Mouse (Mus musculus) adrenal gland, postnatal 25 days (tissue): Measurements from ENCODE around the gene Prkce. TPM values are rescaled to one million over a fixed set of nuclear protein-coding genes. Genes with fewer than 3 reads are reported as not detected.

Experiments
- DNase-seq: peaks from one replicate; pipeline ENCODE4 v3.0.0; 2021; ENCODE audit warnings: mixed read lengths
- total RNA-seq: library from RNA; stranded (reverse); gene quantifications from 2 replicates; pipeline ENCODE4 v1.2.3, GENCODE M21; 2021

Gene Prkce
- total RNA-seq, 1 experiment from 2014 or later, result 25.8 TPM

DNA sequence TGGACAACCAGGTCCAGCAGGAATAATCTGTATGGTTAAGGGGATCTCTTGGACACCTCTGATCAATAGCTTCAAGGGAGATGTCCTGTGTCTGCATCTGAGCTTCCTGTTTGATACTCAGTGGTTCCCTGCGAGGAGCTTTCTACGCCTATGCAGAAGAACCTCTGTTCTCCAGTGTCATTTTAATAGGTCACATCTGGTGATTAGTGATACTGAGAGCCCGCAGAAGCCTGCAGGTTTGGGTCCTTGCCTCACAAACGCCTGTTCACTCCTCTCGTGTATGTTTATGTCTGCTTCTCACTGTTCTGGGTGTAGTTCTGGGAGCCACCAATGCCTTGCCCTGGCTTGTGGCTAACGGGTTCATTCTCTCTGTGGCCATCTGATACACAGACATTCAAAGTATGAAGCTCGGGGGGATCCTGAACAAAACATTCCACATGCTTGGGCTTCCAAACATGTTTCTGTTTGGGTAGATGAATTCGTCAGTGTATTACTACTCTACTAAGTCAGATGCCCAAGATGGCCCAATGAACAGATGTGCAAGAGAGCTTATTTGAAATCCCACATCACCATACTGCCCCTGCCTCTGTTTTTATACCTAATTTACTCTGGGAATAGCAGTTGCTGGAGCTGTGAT lies 202.6 kb downstream of the Prkce start:
- no peak for DNase-seq

DNA sequence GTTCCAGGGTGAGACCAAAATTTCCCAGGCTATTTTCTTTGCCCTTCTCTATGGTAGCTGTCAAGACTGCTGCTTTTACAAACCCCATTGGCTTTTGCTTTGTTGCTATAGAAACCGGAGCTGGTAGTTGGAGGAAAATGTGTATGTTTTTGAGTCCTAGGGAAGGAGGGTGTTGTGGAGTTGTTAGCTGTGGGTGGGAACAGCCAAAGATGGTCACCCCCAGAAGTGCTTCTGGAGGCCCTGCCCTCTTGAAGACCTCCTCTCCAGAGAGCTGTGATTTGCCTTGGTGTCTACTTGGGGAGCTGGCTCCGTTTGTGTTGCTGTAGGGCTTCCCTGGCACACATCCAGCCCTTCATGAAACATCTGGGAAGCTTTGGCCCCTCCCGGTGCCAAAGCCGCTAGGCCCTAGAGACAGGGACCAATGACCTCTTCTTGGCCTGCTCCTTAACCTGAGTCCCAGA lies 203.5 kb downstream of the Prkce start:
- DNase-seq, result peak; percentile 35

DNA sequence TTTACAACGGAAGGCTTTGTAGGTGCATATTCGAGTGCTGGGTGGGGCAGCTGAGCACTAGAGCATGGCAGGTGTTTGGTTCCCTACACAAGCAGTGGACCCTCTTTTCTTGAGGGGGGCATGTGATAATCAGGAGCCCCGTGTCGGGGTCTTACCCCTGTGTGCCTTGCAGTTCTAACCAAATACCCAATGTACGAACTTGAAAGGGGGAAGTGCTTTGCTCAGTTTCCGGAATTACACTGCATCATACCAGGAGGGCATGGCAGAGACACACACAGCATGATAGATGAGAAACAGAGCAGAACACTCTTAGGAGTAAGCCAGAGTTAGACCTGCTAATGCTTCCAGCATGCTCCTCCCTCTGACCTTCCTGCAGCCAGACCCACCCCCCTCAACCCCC lies 208.8 kb downstream of the Prkce start:
- no peak for DNase-seq

DNA sequence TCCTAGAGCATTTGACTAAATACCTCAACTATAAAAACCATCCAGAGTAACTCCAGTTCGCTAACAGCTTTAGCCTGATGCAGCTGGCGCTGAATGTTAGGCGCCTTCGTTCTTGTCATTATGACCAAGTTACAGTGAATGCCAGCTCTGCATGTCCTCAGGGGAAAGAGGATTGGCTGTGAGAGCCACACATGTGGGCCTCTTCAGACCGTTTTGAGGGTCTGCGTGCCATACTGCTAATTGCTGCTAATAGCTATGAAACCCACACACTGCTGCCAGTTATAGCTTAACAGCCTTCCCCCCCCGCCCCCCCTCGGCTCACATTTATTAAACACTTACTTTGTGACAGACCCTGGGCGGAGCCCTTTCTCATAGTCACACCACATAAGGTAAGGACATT lies 210.3 kb downstream of the Prkce start:
- DNase-seq, result no peak

DNA sequence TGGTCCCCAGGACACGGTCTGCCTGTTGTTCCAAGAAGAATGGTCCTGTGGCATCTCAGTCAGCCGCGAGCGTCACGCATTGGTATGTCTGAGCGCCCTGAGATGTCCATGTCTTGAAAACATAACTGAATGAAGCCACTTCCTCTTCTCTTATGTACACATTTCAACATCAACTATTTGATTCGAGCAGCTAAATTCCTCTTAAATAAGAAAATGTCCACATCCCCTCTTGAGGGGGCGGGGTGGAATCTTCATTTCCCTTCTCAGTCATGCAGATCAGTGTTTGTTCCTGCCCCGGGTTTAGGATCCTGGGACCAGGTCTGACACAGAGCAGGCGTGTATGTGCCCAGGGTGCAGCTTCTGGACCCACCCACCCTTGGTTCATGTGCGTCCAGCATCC lies 211.0 kb downstream of the Prkce start:
- DNase-seq, result no peak

DNA sequence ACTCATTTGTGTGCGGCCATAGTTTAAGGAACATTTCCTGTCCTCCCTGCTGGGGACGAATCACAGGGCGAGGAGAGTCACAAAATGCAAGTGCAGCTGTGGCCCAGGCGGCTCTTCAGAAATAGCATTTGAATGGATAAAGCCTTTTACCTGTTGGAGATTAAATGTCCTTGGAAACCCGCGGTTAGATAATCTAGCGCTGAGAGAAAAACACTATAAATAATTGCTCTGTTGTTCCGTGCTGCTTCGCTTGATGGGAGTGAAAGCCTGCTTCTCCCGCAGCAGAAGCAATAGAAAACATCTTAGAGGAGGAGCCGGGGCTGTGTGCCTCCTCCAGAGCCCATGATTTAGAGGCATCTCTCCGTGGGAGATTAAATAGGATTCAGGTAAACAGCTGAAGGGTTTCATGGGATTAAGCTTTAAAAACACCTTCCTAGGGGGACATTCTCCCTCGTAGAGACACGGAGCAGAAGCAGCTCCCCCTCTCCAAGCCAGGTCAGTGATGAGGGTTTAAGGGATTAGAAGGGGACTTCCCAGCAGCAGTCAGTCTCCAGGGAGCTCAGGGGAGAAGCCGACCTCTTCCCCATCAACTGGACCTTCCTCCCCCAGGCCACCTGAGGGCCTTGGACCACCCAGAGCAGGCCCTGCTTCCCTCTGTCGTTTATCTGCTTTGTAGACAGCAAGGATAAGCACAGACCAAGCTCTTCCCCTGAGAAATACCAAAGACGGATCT lies 212.0 kb downstream of the Prkce start:
- no peak for DNase-seq

DNA sequence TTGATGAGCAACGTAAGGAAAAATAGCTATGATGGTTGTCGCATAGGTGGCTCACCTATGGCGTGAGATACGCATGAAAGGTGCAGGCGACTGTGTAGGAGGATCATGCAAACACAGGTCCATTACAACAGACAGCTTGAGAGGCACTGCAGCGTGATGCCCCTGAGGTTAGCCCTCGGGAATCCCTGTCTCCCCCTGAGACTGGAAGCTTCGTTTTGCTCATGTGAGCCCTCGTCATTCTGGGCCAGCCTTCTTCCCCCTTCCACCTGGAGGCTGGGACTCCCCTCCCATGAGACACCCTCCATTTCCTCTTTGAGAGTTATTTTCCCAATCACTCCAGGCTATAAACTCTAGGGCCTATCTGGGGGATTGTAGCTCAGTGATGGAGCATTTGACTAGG lies 213.9 kb downstream of the Prkce start:
- DNase-seq, result no peak

DNA sequence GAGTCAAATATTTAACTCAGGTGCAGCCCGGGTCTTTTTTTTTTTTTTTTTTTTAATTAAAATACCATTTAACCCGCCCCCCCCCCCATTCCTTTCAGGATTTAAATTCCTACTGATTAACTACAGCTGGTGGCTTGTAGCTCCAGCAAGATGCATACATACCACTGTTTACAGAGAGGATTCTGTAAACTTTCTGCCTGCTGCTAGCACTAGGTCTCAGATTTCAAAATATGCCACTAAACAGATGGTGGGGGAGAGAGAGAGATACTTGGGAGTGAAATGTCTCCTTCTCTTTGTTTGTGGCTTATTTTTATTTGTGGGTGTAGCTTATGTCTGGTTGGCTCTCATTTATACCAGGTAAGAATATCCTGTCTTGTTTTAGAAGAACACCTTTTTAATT lies 215.3 kb downstream of the Prkce start:
- no peak for DNase-seq

DNA sequence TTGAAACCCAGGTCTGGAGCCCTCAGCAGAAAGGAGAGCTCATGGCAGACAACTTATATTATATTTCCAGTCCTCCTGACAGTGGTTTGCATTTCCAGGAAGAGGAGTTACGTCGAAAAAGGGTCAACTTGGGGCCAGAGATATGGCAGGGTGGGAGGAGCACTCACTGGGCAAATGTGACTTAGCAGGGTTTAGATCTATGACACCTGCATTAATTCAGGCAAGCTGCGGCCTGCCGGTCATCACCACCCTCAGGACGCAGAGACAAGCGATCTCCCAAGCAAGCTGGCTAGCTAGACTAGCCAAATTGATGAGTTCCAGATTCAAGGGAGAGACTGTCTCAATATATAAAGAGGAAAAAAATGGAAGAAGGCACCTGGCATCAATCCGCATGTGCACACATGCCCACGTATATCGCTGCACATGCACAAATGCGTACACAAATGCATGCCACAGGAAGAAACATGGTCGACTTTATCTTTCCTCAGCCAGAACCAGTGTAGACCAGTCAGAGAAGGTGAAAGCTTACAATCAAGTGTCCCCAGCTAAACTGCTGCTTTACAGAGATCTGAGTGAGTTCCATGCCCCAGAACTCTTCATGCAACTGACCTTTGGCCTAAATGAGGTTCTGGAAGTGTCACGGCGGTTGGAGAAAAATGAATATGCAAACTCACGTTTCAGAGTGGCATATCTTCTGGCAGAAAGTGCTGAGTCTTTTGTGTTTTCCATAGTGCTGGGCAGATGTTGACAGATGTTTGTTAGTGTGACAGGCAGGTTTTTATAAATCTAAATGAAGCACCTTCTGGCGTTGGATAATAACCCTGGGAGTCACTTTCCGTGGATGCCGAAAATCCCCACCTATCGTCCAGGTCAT lies 216.4 kb downstream of the Prkce start:
- no peak for DNase-seq

DNA sequence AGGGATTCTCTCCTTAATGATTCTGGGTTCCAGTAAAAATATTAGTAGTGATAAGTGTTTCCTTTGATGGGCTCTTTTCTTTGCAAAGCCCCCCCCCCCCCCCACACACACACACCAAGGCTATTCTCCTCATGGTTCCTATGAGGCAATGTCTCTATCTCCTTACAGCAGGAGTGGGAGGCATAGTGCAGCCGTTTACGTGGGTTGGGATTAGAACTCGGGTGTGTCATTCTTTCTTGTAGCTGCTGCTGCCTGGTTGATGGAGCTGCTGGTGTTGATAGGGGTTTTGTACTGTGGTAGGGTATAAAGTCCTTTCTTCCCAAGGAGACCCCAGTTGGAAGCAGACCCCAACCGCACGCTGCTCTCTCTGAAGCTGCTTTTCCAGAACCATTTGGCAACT lies 224.9 kb downstream of the Prkce start:
- DNase-seq, result no peak

DNA sequence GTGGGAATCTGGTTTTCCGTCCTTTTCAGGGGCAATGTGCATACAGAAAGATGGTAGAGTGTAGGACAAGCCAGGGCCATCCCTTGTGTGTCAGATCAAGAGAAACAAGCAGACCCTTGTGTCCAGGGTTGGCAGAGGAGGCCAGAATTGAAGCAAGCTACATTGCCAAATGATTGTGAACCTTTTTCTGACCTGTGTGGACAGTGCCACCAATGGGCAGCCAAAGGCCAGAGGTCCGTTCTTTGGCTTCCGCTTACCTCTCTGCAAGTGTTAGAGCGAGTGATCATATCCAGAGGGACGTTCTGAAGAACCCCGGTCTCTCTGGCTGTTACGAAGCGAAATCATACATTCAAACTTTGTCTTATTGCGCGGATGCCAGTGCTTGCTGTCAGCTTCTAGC lies 225.6 kb downstream of the Prkce start:
- no peak for DNase-seq

DNA sequence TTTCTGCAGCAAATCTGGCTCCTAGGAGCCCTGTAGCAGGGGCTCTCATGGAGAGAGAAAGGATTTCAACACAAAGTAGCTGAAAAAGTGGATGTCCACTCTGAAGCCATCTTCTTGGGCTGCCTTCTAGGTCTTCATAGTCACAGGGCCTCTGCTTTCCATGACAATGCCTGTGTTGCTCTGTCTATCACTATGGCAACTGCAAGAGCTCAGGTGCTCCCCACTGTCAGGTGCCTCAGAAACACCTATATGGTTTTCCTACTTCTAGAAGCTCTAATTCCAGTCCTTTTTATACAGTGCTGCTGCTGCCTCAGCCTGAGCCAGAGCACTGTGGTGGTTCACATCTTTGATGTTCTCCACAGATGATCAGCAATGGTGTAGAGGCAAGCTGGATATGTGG lies 229.5 kb downstream of the Prkce start:
- no peak for DNase-seq

DNA sequence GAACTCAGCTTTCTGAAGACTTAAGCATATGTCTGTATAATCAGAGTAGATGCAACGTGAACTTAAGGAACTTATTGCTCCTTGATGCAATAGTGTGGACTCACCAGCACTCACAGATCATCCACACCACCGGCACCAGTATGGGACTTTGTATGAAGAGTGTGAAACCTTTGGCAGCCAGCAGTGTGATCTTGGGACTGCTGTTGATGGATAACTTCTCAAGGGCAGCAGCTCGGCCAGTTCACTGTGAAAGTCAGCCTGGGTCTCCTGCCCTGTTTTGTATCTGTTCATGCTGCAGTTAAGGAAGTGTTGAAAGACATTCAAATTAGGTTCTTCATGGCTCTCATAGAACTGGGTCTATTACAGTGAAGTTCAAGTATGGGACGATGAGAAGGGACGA lies 230.1 kb downstream of the Prkce start:
- DNase-seq, result no peak

DNA sequence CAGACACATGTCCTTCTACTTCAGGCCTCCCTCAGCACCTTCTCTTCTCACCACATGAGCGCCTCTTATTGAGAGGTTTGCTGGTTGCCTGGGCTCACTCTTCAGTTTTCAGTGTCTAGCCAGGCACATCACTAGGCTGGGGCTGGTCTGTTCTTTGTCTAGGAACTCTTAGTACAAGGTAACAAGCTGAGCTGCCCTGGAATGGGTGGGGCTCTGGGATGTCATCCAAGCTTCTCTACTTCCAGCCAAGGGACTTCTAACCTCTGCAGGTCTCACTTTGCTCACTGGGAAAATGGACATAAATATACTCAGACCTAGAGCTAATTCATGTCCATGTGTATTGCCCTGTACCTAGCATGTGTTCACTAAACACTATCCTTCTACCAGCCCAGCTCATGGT lies 230.6 kb downstream of the Prkce start:
- no peak for DNase-seq

DNA sequence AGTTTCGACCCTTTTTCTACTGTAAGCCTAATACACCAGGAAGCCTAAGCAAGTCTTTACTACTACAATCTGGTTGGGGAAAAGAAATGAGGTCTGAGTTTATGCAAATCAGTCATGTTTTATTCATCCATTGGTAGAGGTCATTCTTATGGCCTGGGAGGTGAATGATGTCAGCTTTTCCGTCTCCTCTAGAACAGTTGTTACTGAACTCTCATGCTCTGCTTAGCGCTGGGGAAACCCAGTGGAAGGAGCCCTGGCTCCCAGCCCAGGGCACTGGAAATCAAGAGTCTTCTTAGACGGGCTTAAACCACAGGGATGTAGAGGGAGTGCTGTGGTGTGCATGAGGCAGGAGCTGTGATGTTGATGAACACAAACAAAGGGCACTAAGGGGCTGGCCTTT lies 232.4 kb downstream of the Prkce start:
- DNase-seq, result no peak

DNA sequence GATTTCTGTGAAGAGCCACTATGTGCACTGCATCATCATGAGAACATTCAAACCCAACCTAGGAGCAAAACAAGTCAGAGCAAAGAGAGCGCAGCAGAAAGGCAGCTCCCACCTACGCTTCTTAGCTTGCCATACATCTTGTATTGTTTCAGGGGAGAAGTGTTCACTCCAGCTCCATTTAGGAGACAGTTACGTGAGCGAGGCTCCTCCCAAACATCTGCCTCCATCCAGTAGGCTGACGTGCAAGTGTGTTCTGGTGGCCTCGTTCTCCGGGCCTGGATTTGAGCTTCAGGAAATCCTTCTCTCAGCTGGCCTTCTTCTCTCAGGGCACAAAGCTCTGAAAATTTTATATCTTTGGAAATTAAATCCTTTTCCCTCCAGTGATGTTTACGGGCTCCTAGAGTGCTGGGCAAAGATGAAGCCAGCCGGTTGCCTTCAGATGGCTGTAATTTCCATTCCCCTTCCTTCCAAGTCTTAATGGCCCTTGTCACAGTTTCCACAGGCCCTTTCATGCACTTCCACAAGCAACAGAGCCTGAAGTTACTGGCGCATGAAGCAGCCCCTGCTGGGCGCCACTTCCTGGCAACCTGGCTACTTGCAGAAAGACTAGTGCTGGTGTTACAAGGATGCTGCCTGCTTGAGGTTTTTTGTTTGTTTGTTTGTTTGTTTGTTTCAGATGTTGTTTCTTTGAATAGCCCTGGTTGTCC lies 237.4 kb downstream of the Prkce start:
- no peak for DNase-seq

DNA sequence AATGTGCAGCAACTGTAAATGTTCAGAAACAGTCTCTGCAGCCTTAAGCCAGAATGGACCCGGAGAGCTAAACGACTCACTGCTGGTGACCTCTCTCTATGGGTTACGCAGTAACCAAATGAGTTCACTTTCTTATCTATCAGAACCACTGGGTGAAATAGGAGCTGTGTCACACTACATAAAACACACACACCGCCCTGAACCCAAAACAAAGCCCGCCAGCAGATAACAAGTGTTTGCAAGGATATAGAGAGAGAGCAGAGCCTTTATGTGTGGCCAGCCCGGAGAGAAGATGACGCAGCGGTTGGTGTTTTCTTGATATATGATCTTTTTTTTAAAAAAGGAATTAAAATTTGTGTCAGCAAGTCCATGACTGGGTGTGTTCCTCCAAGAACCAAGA lies 238.1 kb downstream of the Prkce start:
- DNase-seq, result no peak

DNA sequence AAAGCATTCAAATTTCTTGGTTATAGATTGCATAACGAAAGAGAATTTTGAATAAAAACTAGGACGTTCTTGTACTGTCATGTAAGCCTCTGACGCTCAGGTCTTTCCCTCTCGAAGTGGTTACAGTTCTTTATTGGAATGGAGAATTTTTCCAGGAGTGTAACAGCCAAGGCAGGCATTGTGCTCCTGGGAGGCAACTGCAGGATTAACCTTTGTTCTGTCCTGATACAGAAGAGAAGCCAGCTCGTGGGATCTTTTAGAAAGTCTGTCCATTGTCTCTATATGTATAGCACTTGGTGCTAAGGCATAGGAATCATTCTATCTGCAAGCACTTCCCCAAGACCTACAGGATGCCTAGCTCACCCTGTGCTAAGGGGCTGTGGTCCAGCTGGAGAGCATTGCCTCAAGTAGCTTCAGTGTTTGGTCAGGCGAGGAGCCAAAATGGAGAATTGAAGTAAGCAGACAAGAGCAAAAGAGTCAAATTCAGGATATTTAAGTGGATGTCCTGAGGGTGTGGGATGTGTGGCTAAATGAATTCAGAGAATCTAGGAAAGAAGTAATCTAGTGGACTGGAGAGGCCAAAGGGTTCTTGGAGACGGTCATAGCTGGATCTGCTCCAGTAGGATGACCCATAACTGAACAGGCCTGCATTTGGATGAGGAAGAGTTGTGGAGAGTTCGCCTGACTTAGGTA lies 240.5 kb downstream of the Prkce start:
- no peak for DNase-seq

DNA sequence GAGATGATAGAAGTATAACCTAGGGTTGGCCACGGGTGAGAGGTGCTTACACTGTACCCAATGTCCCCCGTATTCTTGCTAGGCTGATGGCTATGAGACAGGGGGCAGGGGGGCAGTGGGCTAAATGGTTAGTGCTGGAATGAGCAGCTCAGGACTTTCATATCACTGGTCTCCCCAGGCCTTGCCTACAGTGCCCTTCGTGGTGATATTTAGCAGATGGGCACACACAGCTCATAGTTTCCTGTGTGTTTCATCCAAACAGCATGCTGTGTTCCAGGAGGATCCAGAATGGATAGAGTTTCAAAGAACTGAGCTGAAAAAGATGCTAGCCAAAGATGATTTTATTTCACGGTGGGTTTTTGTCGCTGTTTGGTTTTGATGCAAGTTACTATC lies 241.0 kb downstream of the Prkce start:
- no peak for DNase-seq

DNA sequence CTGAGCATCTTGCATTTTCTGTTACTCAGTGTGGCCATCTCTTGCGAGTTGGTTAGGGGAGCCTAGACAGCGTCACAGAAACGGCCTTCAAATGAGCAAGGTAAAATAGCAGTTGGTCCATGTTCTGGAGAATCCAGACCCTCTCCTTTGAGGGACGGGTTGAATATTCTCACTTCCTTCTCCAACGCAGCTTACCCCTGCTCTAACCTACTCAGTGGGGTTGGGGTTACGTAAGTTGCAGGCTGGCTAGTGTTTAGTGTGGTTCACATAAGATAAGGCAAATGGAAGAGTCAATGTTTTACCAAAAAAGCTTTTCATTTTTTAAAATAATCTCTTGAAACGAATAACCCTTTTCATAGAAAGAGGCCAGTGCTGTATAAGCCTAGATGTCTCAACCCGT lies 241.9 kb downstream of the Prkce start:
- no peak for DNase-seq

DNA sequence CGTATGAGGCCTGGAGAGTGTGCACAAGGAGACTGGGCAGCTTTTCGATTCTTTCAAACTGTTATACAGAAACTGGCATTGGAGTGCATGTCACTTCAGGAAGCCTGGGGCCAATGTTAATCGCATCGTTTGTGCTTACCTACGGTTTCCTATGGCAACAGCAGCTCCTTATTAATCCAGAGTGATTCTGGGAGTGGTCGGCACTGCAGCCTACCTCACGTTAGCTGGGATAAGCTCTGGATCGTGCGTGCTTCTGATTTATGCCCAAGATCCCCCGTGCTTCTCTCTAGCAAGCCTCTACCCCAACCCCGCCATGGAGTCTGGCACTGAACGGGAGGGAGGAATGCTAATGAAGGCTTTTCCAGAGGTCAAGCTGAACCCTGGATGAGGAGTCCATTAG lies 242.9 kb downstream of the Prkce start:
- DNase-seq, result no peak

DNA sequence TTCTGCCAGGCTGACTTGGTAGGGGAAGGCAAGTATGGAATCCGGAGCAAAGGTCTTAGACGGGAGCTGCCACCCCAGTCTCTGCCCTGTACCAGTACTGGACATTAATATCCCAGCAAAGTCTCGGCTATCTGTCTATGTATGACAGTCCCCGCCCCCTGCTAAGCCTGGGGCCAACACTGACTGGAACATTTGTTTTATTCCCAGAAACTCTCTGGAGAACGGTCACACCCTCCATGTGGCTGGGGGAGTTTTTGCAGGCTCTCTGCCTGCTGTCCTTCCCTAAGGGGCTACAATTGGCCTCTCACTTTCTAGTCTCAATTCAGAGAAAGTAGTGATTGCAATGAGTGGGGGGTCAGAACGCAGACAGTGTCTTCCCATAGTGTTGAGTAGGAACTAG lies 244.6 kb downstream of the Prkce start:
- no peak for DNase-seq
